Mouse (Mus musculus): ENCODE data around the gene Ap2a1. TPM values are rescaled to one million over a fixed set of nuclear protein-coding genes. Genes with fewer than 3 reads are reported as not detected.

Gene Ap2a1
- polyA plus RNA-seq, 1 experiment from 2014 or later = 74.5 TPM

GRCm38 (mm10) chr7:44915314-44915713 lies 14.0 kb downstream of the Ap2a1 start:
- Histone ChIP-seq H3K9ac (no peak overlapping the region), H3K27ac (ENCODE audit: poor library complexity, severe bottlenecking) (no peak overlapping the region), H3K27me3 (replicated peaks) (no peaks in the 10 kb centered on the region), H3K9me3 (replicated peaks) (no peaks in the 10 kb centered on the region), H3K4me2 (no peak overlapping the region), H3K4me3 (no peak overlapping the region), H3K36me3 (peaks cover 70% of the 10 kb centered on the region), H3K4me1 (replicated peaks) (peaks cover 40% of the 10 kb centered on the region)
- no peak for ATAC-seq (ENCODE audit: insufficient number of reproducible peaks, low FRiP score)
- WGBS = 92% methylated on average over 9 of the region's 9 CpGs

DNA sequence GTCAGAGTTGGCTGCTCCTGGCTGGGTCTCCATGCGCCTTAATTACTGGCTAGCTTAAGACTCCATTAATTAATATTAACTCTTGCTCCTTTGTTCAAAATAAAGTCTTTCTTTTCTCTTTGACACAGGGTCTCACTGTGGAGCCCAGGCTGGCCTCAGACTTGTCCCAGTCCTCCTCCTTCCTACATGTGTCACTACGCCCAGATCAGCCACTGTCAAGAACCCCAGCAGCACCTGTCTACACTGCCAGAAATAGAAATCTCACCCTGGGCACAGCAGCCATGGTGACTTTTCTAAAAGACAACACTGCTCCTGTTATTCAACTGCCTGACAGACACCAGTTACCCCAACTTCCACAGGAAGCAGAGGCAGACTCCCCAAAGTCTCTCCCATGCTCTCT lies 14.9 kb downstream of the Ap2a1 start:
- H3K9ac ChIP-seq = no peak overlapping the region
- 0 out of 2 replicates have a peak overlapping the region, but pooled peaks have one; percentile 32 for H3K27ac ChIP-seq (ENCODE audit: poor library complexity, severe bottlenecking)
- WGBS = 72% methylated on average over 2 of the region's 2 CpGs

DNA sequence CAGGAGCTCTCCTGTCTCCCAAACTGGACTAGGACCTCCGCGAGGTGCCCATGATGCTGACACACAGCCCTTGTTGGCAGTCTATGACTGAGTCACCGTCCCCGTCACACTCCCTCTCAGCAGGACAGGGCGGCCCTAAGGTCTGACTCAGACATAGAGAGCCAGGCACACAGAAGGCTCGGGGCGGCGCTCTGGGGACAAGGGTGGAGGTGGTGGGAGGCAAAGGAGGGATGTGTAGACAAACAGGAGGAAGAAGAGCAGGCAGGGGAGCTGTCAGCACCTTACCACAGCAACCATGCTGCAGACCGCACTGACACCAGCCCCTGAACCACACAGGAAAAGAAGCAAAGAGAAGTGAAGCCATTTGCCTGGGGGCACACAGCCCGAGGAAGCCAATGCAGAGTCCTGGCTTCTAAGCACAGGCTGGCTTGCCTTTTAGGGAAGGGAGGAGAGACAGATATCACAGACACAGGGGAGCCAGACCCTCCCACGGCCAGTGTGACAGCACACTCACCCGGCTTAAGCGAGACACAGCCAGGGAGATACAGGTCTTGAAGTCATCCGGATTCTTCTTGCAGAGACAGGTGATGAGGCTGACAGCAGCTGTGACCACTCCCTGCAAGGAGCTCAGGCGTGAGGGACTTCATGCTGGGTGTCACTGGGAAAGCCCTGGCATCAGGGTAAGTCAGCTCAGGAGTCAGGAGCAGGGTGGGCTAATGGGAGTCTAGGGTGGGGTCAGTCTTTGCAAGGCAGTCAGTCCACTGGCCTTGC lies 20.4 kb downstream of the Ap2a1 start:
- H3K27me3 ChIP-seq (replicated peaks) = no peaks in the 10 kb centered on the region
- H3K9me3 ChIP-seq (replicated peaks) = no peaks in the 10 kb centered on the region
- H3K4me1 ChIP-seq (replicated peaks) = peaks cover 1% of the 10 kb centered on the region
- H3K27ac ChIP-seq (ENCODE audit: poor library complexity, severe bottlenecking) = no peak overlapping the region
- 78% methylated on average over 15 of the region's 15 CpGs for WGBS
- H3K4me2 ChIP-seq = no peak overlapping the region
- no peak overlapping the region for H3K9ac ChIP-seq
- ATAC-seq (ENCODE audit: insufficient number of reproducible peaks, low FRiP score) = no peak
- H3K36me3 ChIP-seq = peaks cover 98% of the 10 kb centered on the region
- no peak overlapping the region for H3K4me3 ChIP-seq

More for the DNA sequence above, 14.9 kb downstream of the Ap2a1 start:
- Histone ChIP-seq H3K27me3 (replicated peaks) (no peaks in the 10 kb centered on the region), H3K36me3 (peaks cover 71% of the 10 kb centered on the region), H3K4me1 (replicated peaks) (peaks cover 40% of the 10 kb centered on the region), H3K4me3 (no peak overlapping the region), H3K9me3 (replicated peaks) (no peaks in the 10 kb centered on the region), H3K4me2 (no peak overlapping the region)
- ATAC-seq (ENCODE audit: insufficient number of reproducible peaks, low FRiP score) = no peak

DNA sequence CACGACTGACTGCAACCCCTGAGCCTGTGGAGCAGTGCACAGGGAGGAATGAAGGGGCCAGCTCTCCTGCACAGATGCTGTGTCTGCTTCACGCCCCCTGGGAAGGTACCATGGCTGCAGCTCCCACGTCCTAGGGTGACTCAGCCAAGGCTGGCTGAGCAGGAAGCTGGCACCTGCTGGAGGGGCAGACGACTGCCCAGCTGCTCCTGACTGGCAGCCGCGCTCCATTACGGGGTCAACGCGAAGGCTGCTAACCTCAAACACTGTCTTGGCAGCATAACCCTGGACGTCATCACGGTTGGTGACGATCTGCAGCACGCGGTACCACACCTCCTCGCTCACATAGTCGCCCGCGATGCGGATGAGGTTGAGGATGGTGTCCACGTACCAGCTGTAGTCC lies 23.9 kb downstream of the Ap2a1 start:
- Histone ChIP-seq H3K4me3 (no peak overlapping the region), H3K4me2 (no peak overlapping the region), H3K9ac (no peak overlapping the region), H3K27ac (ENCODE audit: poor library complexity, severe bottlenecking) (no peak overlapping the region), H3K36me3 (peaks cover 99% of the 10 kb centered on the region), H3K4me1 (replicated peaks) (peaks cover 13% of the 10 kb centered on the region), H3K27me3 (replicated peaks) (no peaks in the 10 kb centered on the region), H3K9me3 (replicated peaks) (no peaks in the 10 kb centered on the region)
- ATAC-seq (ENCODE audit: insufficient number of reproducible peaks, low FRiP score) = no peak
- 87% methylated on average over 20 of the region's 20 CpGs for WGBS

DNA sequence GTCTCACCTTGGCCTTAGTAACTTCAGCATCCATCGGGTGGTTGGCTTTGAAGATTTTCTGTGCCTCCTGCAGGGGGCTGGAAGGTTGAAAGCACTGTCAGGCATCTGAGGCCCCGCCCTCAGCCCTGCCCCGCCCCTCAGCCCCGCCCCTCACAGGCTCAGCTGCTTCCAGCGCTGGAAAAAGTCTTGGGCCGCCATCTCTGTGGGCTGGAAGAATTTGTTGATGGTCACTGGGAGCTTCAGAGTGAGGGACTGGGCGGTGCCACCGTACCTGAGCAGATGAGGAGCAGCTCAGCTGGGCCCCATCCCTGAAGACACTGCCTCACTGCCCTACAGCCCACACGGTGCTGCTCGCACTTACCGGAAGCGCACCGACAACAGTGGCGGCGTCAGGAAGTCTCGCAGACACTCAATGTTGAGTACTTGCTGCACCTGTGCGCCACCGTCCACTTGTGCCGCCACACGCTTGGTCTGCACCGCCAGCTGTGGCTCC lies 28.0 kb downstream of the Ap2a1 start:
- ATAC-seq (ENCODE audit: insufficient number of reproducible peaks, low FRiP score) = peak; percentile 49
- H3K36me3 ChIP-seq = peaks cover 77% of the 10 kb centered on the region
- peak overlapping the region; percentile 63 for H3K4me2 ChIP-seq
- peak overlapping the region; percentile 28 for H3K4me3 ChIP-seq
- peak overlapping the region; percentile 47; the same call in 1 of the 2 replicates for H3K27ac ChIP-seq (ENCODE audit: poor library complexity, severe bottlenecking)
- no peaks in the 10 kb centered on the region for H3K9me3 ChIP-seq (replicated peaks)
- H3K27me3 ChIP-seq (replicated peaks) = no peaks in the 10 kb centered on the region
- 20% methylated on average over 21 of the region's 21 CpGs for WGBS
- no peak overlapping the region for H3K9ac ChIP-seq
- peaks cover 29% of the 10 kb centered on the region for H3K4me1 ChIP-seq (replicated peaks)

DNA sequence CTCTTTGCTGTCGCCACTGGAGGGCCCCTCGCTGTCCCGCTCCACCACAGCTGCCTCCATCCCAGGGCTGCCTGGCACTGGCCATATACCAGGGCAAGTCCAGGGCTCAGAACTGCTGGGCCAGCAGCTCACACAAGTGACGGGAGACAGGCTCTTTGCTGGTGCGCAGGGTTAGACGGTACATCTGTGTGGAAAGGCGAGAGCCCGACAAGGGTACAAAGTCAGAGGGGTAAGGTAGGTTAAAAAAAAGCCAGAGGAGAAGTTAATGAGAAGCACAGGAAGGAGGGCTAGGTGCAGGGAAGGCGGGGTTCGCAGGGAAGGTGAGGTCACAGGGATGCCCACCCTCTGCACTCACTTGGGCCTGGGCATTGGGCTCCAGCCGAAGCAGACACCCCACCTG lies 28.7 kb downstream of the Ap2a1 start:
- Histone ChIP-seq H3K4me3 (no peak overlapping the region), H3K27me3 (replicated peaks) (no peaks in the 10 kb centered on the region), H3K36me3 (peaks cover 70% of the 10 kb centered on the region), H3K9me3 (replicated peaks) (no peaks in the 10 kb centered on the region), H3K4me2 (no peak overlapping the region; the same call in 1 of the 2 replicates), H3K4me1 (replicated peaks) (peaks cover 29% of the 10 kb centered on the region), H3K27ac (ENCODE audit: poor library complexity, severe bottlenecking) (no peak overlapping the region), H3K9ac (no peak overlapping the region)
- no peak for ATAC-seq (ENCODE audit: insufficient number of reproducible peaks, low FRiP score)
- 89% methylated on average over 11 of the region's 11 CpGs for WGBS

- ATAC-seq (ENCODE audit: insufficient number of reproducible peaks, low FRiP score) = no peak
- Histone ChIP-seq H3K27me3 (replicated peaks) (no peaks in the 10 kb centered on the region), H3K4me3 (no peak overlapping the region), H3K9me3 (replicated peaks) (no peaks in the 10 kb centered on the region), H3K4me2 (0 out of 2 replicates have a peak overlapping the region, but pooled peaks have one; percentile 13), H3K4me1 (replicated peaks) (peaks cover 35% of the 10 kb centered on the region), H3K9ac (no peak overlapping the region), H3K27ac (ENCODE audit: poor library complexity, severe bottlenecking) (no peak overlapping the region), H3K36me3 (peaks cover 50% of the 10 kb centered on the region)
- WGBS = 31% methylated on average over 19 of the region's 19 CpGs
These were observed 30.7 kb downstream of the Ap2a1 start for GRCm38 (mm10) chr7:44898607-44899006.

- H3K9me3 ChIP-seq (replicated peaks) = no peaks in the 10 kb centered on the region
- H3K36me3 ChIP-seq = peaks cover 30% of the 10 kb centered on the region
- peaks cover 36% of the 10 kb centered on the region for H3K4me1 ChIP-seq (replicated peaks)
- H3K27ac ChIP-seq (ENCODE audit: poor library complexity, severe bottlenecking) = peak overlapping the region; percentile 79
- H3K9ac ChIP-seq = peak overlapping the region; percentile 78
- H3K4me2 ChIP-seq = peak overlapping the region; percentile 77
- WGBS = 38% methylated on average over 10 of the region's 10 CpGs
- no peak for ATAC-seq (ENCODE audit: insufficient number of reproducible peaks, low FRiP score)
- peak overlapping the region; percentile 65 for H3K4me3 ChIP-seq
- H3K27me3 ChIP-seq (replicated peaks) = no peaks in the 10 kb centered on the region
These were observed 32.8 kb downstream of the Ap2a1 start for GRCm38 (mm10) chr7:44896499-44896898.

GRCm38 (mm10) chr7:44895593-44896434 lies 33.5 kb downstream of the Ap2a1 start, which contains the start of gene Fuz:
Fuz (plus strand) TSS chr7:44896079.
- H3K36me3 ChIP-seq = peaks cover 25% of the 10 kb centered on the region
- H3K9me3 ChIP-seq (replicated peaks) = no peaks in the 10 kb centered on the region
- 3% methylated on average over 34 of the region's 34 CpGs for WGBS
- peak within 1 kb of the TSS; percentile 65 for H3K4me3 ChIP-seq
- peak within 1 kb of the TSS; percentile 77 for H3K4me2 ChIP-seq
- peaks cover 36% of the 10 kb centered on the region for H3K4me1 ChIP-seq (replicated peaks)
- H3K27ac ChIP-seq (ENCODE audit: poor library complexity, severe bottlenecking) = peak within 1 kb of the TSS; percentile 79
- H3K9ac ChIP-seq = peak within 1 kb of the TSS; percentile 78
- no peaks in the 10 kb centered on the region for H3K27me3 ChIP-seq (replicated peaks)
- peak; percentile 55 for ATAC-seq (ENCODE audit: insufficient number of reproducible peaks, low FRiP score)

GRCm38 (mm10) chr7:44895206-44895592 lies 34.1 kb downstream of the Ap2a1 start:
- H3K4me3 ChIP-seq = peak overlapping the region; percentile 65; the same call in 1 of the 2 replicates
- WGBS = 78% methylated on average over 7 of the region's 7 CpGs
- H3K36me3 ChIP-seq = peaks cover 24% of the 10 kb centered on the region
- H3K9ac ChIP-seq = no peak overlapping the region
- H3K4me1 ChIP-seq (replicated peaks) = peaks cover 41% of the 10 kb centered on the region
- no peak for ATAC-seq (ENCODE audit: insufficient number of reproducible peaks, low FRiP score)
- H3K9me3 ChIP-seq (replicated peaks) = no peaks in the 10 kb centered on the region
- H3K4me2 ChIP-seq = peak overlapping the region; percentile 77
- H3K27me3 ChIP-seq (replicated peaks) = no peaks in the 10 kb centered on the region
- H3K27ac ChIP-seq (ENCODE audit: poor library complexity, severe bottlenecking) = no peak overlapping the region

DNA sequence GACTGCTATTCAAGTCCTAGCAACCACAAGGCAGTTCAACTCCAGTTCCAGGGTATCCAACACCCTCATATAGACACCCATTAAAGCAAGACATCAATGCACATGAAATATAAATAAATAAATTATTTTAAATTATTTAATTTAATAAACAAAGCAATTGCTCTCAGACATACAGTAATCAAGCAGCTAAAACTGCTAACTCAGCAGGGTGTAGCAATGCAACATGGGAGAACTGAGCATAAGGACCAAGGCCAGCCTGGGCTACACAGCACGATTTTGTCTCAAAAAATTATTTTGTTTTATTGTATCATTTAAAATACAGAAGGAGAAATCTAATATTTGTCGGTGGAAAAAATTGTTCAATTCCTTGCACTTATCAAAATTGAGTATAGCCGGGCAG lies 35.1 kb downstream of the Ap2a1 start:
- Histone ChIP-seq H3K9me3 (replicated peaks) (no peaks in the 10 kb centered on the region), H3K27ac (ENCODE audit: poor library complexity, severe bottlenecking) (no peak overlapping the region), H3K4me1 (replicated peaks) (peaks cover 46% of the 10 kb centered on the region), H3K4me3 (no peak overlapping the region), H3K36me3 (peaks cover 18% of the 10 kb centered on the region), H3K9ac (no peak overlapping the region), H3K4me2 (no peak overlapping the region), H3K27me3 (replicated peaks) (no peaks in the 10 kb centered on the region)
- no peak for ATAC-seq (ENCODE audit: insufficient number of reproducible peaks, low FRiP score)
- WGBS = 82% methylated on average over 3 of the region's 3 CpGs
